Mouse (Mus musculus) liver, adult 10 weeks (tissue): ENCODE results near the gene Samsn1. TPM values are rescaled to one million over a fixed set of nuclear protein-coding genes. Genes with fewer than 3 reads are reported as not detected.

Experiments used
- polyA plus RNA-seq: library from polyadenylated mRNA; stranded (reverse); fragments of 350-450 nt; fragmentation: Illumina TruSeq; extraction: RNeasy Lipid Tissue Mini Kit (QIAGEN cat#74804); gene quantifications from one replicate; pipeline ENCODE4 v1.2.3, GENCODE M21; 2014; ENCODE audit warnings: low read depth, low replicate concordance

Samsn1 gene
- 1.1 TPM for polyA plus RNA-seq

DNA sequence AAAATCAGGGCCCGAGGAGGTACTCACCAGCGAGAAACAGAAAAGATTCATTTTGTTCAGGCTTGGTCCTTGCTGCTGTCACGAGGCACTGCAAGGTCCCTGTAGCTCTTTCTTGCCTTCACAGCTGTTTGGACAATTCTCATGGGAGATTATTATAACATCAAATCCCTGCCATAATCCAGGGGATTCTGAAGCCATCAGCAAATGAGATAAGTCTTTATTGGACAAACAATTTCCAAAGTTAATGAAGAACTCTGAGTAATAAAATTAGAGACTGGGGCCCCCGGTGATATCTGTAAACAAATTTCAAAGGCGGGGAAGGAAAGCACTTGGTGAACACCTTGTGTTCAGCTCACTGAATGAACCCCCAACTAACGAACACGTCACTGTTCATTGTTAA, at the start of gene Samsn1:
Gene Samsn1, minus strand, starts transcription at position 101 of the 400 bp plus-strand sequence.

